In genomic region chr16:89896392-89896791, GRCm38 (mm10) we compare ENCODE assay signal across 11 mouse cellular contexts.
DNase-seq lines count a peak whose midpoint lies in the region; ATAC-seq and TF ChIP-seq lines count a peak whose summit lies in the region.
"Had no signal": no experiment of that assay in that cellular context is flagged by ENCODE, and none has a peak within 500 bp of the region (broad histone marks: within the 10 kb centered on the region; RNA-seq: fewer than 3 reads in every experiment).

No protein-coding gene starts in this region.

- no peak overlapping the region for H3K4me3 ChIP-seq in midbrain, postnatal 0 days (ENCODE audit: low read depth, low read length)
- H3K4me3 ChIP-seq in midbrain, embryonic 14.5 days (replicated peaks; ENCODE audit: low read depth, low read length), result no peak overlapping the region
- H3K4me3 ChIP-seq in embryonic fibroblast, embryonic 13.5 days (ENCODE audit: insufficient read depth, low read length), result no peak overlapping the region
- H3K4me3 ChIP-seq: erythroblast, embryonic 14.5 days; heart, embryonic 13.5 days; megakaryocyte, embryonic 14.5 days had no signal

- ATAC-seq in midbrain, postnatal 0 days (ENCODE audit: low FRiP score), result no peak
- no peak for ATAC-seq in midbrain, embryonic 14.5 days (ENCODE audit: low FRiP score, low TSS enrichment)

- H3K9ac ChIP-seq in midbrain, postnatal 0 days (replicated peaks; ENCODE audit: low read length, poor library complexity, severe bottlenecking), result no peak overlapping the region
- H3K9ac ChIP-seq in midbrain, embryonic 14.5 days (replicated peaks; ENCODE audit: low read length), result no peak overlapping the region
- H3K9ac ChIP-seq: heart, embryonic 13.5 days had no signal

- intact Hi-C loops in left cerebral cortex, postnatal 14 days (cut with DNase I), result no loop called here

- peak; percentile 24 for DNase-seq in adrenal gland, postnatal 10 days
- DNase-seq in adrenal gland, adult 8-10 months, result no peak
- no peak for DNase-seq in midbrain, postnatal 0 days (ENCODE audit: low spot score)
- no peak for DNase-seq in midbrain, embryonic 14.5 days
- DNase-seq in thymus, postnatal 0 days (ENCODE audit: low spot score), result peak; percentile 18
- no peak for DNase-seq in left cerebral cortex, postnatal 14 days (ENCODE audit: low spot score in 2 of 2)
- DNase-seq in MN1 (ENCODE audit: low spot score), result no peak

- H3K9me3 ChIP-seq in midbrain, postnatal 0 days (ENCODE audit: low read length), result no peaks in the 10 kb centered on the region
- no peaks in the 10 kb centered on the region for H3K9me3 ChIP-seq in midbrain, embryonic 14.5 days (ENCODE audit: control insufficient read depth, low read length)

- TF ChIP-seq POLR2A in embryonic fibroblast, embryonic 13.5 days (IDR thresholded peaks at IDR 0.05; ENCODE audit: low read depth, low read length), result no peak

- H3K27me3 ChIP-seq in midbrain, postnatal 0 days (ENCODE audit: insufficient read depth, low read length), result no peaks in the 10 kb centered on the region
- H3K27me3 ChIP-seq in midbrain, embryonic 14.5 days (ENCODE audit: control insufficient read depth, insufficient read depth, low read length), result no peaks in the 10 kb centered on the region
- H3K27me3 ChIP-seq: heart, embryonic 13.5 days; megakaryocyte, embryonic 14.5 days had no signal

- H3K27ac ChIP-seq in midbrain, postnatal 0 days (ENCODE audit: low read depth, low read length), result no peak overlapping the region
- no peak overlapping the region for H3K27ac ChIP-seq in midbrain, embryonic 14.5 days (replicated peaks; ENCODE audit: low read depth, low read length)
- H3K27ac ChIP-seq in embryonic fibroblast, embryonic 13.5 days (ENCODE audit: insufficient read depth, low read length), result no peak overlapping the region
- H3K27ac ChIP-seq: heart, embryonic 13.5 days had no signal

- H3K4me1 ChIP-seq in midbrain, postnatal 0 days (ENCODE audit: insufficient read depth, low read length), result no peaks in the 10 kb centered on the region
- no peaks in the 10 kb centered on the region for H3K4me1 ChIP-seq in midbrain, embryonic 14.5 days (ENCODE audit: control insufficient read depth, insufficient read depth, low read length)
- no peaks in the 10 kb centered on the region; the same call in 1 of the 2 replicates for H3K4me1 ChIP-seq in embryonic fibroblast, embryonic 13.5 days (ENCODE audit: control insufficient read depth, insufficient read depth, low read length)

- 82% methylated on average over 9 of the region's 9 CpGs for WGBS in midbrain, postnatal 0 days
- 81% methylated on average over 9 of the region's 9 CpGs for WGBS in midbrain, embryonic 14.5 days

- no peak overlapping the region for H3K4me2 ChIP-seq in midbrain, postnatal 0 days (ENCODE audit: low read depth, low read length, poor library complexity, severe bottlenecking)
- H3K4me2 ChIP-seq in midbrain, embryonic 14.5 days (ENCODE audit: low read length), result no peak overlapping the region
- H3K4me2 ChIP-seq: heart, embryonic 13.5 days had no signal

- H3K36me3 ChIP-seq in midbrain, postnatal 0 days (ENCODE audit: insufficient read depth, low read length), result no peaks in the 10 kb centered on the region
- no peaks in the 10 kb centered on the region for H3K36me3 ChIP-seq in midbrain, embryonic 14.5 days (ENCODE audit: control insufficient read depth, insufficient read depth, low read length)

- peak; percentile 49 for TF ChIP-seq CTCF in midbrain, postnatal 0 days (IDR thresholded peaks at IDR 0.05)
- TF ChIP-seq CTCF in embryonic fibroblast, embryonic 13.5 days (IDR thresholded peaks at IDR 0.05; ENCODE audit: borderline replicate concordance, insufficient read depth, low read length), result peak; percentile 23; the same call in 1 of the 2 replicates

Comparison
In these comparisons a context has a peak if more than half of its experiments do, and no peak if none do; other contexts are left out.
1. DNase-seq: peak in adrenal gland, postnatal 10 days (single experiment) and thymus, postnatal 0 days (single experiment); none in adrenal gland, adult 8-10 months (single experiment), midbrain, postnatal 0 days (single experiment), midbrain, embryonic 14.5 days (single experiment), left cerebral cortex, postnatal 14 days (0 of 2) and MN1 (single experiment).